Mouse (Mus musculus): ENCODE data around the gene Kctd5. TPM values are rescaled to one million over a fixed set of nuclear protein-coding genes. Genes with fewer than 3 reads are reported as not detected.
A peak's percentile ranks its signal among the peaks of the same experiment; 100 is the strongest.
"Not testable (repeated sequence)": the region's sequence is repeated elsewhere in the genome, so short reads cannot be mapped to it uniquely, and the experiment has no call there.

Gene Kctd5
- polyA plus RNA-seq (2016; fragmentation: Nextera tagmentation; extraction: Ambion mirVana), result 94.2 and 97.0 TPM in 2 replicates

- ATAC-seq (ENCODE audit: low FRiP score), result peak; percentile 97
- H3K27ac ChIP-seq, result peak within 1 kb of the TSS; percentile 84
- H3K9me3 ChIP-seq (replicated peaks), result no peaks in the 10 kb centered on the region
- peak within 1 kb of the TSS; percentile 65 for H3K4me2 ChIP-seq (replicated peaks)
- H3K36me3 ChIP-seq, result peaks cover 14% of the 10 kb centered on the region
- WGBS, result under 1% methylated on average over 61 of the region's 62 CpGs
- H3K4me3 ChIP-seq, result peak within 1 kb of the TSS; percentile 96
- peaks cover 14% of the 10 kb centered on the region for H3K4me1 ChIP-seq
- no peaks in the 10 kb centered on the region for H3K27me3 ChIP-seq
- peak within 1 kb of the TSS; percentile 94 for H3K9ac ChIP-seq
Observed at GRCm38 (mm10) chr17:24072919-24073696, at the start of gene Kctd5. Kctd5 (minus strand) TSS chr17:24073485.

- no peak overlapping the region for H3K4me3 ChIP-seq
- no peak overlapping the region for H3K9ac ChIP-seq
- ATAC-seq (ENCODE audit: low FRiP score), result no peak
- no peak overlapping the region for H3K27ac ChIP-seq
- H3K9me3 ChIP-seq (replicated peaks), result no peaks in the 10 kb centered on the region
- no peaks in the 10 kb centered on the region for H3K4me1 ChIP-seq
- H3K27me3 ChIP-seq, result no peaks in the 10 kb centered on the region
- no peak overlapping the region for H3K4me2 ChIP-seq (replicated peaks)
- WGBS, result 90% methylated on average over 3 of the region's 3 CpGs
- H3K36me3 ChIP-seq, result no peaks in the 10 kb centered on the region
Observed at GRCm38 (mm10) chr17:24119446-24119845, 46.2 kb upstream of the Kctd5 start.

- Histone ChIP-seq H3K9me3 (replicated peaks) (no peaks in the 10 kb centered on the region), H3K27me3 (no peaks in the 10 kb centered on the region)
- 92% methylated on average over 4 of the region's 4 CpGs for WGBS
Observed at GRCm38 (mm10) chr17:24113031-24113430, 39.7 kb upstream of the Kctd5 start.

GRCm38 (mm10) chr17:24111256-24111655 is 38.0 kb upstream of the Kctd5 start:
- Histone ChIP-seq H3K9me3 (replicated peaks) (no peaks in the 10 kb centered on the region), H3K27ac (no peak overlapping the region), H3K9ac (no peak overlapping the region), H3K36me3 (peaks cover 19% of the 10 kb centered on the region), H3K4me1 (no peaks in the 10 kb centered on the region), H3K4me3 (no peak overlapping the region), H3K4me2 (replicated peaks) (no peak overlapping the region), H3K27me3 (no peaks in the 10 kb centered on the region)
- ATAC-seq (ENCODE audit: low FRiP score), result no peak
- WGBS, result 96% methylated on average over 1 of the region's 1 CpGs

More at GRCm38 (mm10) chr17:24113031-24113430, 39.7 kb upstream of the Kctd5 start:
- peaks cover 19% of the 10 kb centered on the region for H3K36me3 ChIP-seq
- no peak overlapping the region for H3K4me2 ChIP-seq (replicated peaks)
- no peak for ATAC-seq (ENCODE audit: low FRiP score)
- no peaks in the 10 kb centered on the region for H3K4me1 ChIP-seq
- H3K9ac ChIP-seq, result no peak overlapping the region
- no peak overlapping the region for H3K27ac ChIP-seq
- H3K4me3 ChIP-seq, result no peak overlapping the region

- Histone ChIP-seq H3K9me3 (replicated peaks) (no peaks in the 10 kb centered on the region), H3K27me3 (no peaks in the 10 kb centered on the region), H3K9ac (no peak overlapping the region), H3K36me3 (peaks cover 28% of the 10 kb centered on the region), H3K27ac (no peak overlapping the region), H3K4me1 (no peaks in the 10 kb centered on the region), H3K4me3 (no peak overlapping the region), H3K4me2 (replicated peaks) (no peak overlapping the region)
- WGBS, result 87% methylated on average over 1 of the region's 1 CpGs
- ATAC-seq (ENCODE audit: low FRiP score), result no peak
Observed at GRCm38 (mm10) chr17:24108896-24109295, 35.6 kb upstream of the Kctd5 start.

GRCm38 (mm10) chr17:24105111-24105510 is 31.8 kb upstream of the Kctd5 start:
- no peak overlapping the region for H3K9ac ChIP-seq

GRCm38 (mm10) chr17:24098354-24098753 is 25.1 kb upstream of the Kctd5 start:
- Histone ChIP-seq H3K27me3 (no peaks in the 10 kb centered on the region), H3K4me2 (replicated peaks) (no peak overlapping the region), H3K9me3 (replicated peaks) (no peaks in the 10 kb centered on the region), H3K9ac (no peak overlapping the region), H3K27ac (no peak overlapping the region), H3K4me3 (no peak overlapping the region), H3K36me3 (peaks cover 47% of the 10 kb centered on the region), H3K4me1 (no peaks in the 10 kb centered on the region)
- ATAC-seq (ENCODE audit: low FRiP score), result no peak
- WGBS, result 95% methylated on average over 4 of the region's 4 CpGs

More at GRCm38 (mm10) chr17:24105111-24105510, 31.8 kb upstream of the Kctd5 start:
- H3K4me3 ChIP-seq, result no peak overlapping the region
- peaks cover 42% of the 10 kb centered on the region for H3K36me3 ChIP-seq
- H3K4me2 ChIP-seq (replicated peaks), result no peak overlapping the region
- H3K9me3 ChIP-seq (replicated peaks), result no peaks in the 10 kb centered on the region
- no peaks in the 10 kb centered on the region for H3K4me1 ChIP-seq
- H3K27ac ChIP-seq, result no peak overlapping the region
- no peak for ATAC-seq (ENCODE audit: low FRiP score)
- WGBS, result 84% methylated on average over 2 of the region's 2 CpGs
- H3K27me3 ChIP-seq, result no peaks in the 10 kb centered on the region

- no peak overlapping the region for H3K4me3 ChIP-seq
- H3K4me2 ChIP-seq (replicated peaks), result no peak overlapping the region
- no peak for ATAC-seq (ENCODE audit: low FRiP score)
- no peaks in the 10 kb centered on the region for H3K27me3 ChIP-seq
- H3K36me3 ChIP-seq, result peaks cover 59% of the 10 kb centered on the region
- H3K27ac ChIP-seq, result no peak overlapping the region
- H3K9me3 ChIP-seq (replicated peaks), result no peaks in the 10 kb centered on the region
- no peaks in the 10 kb centered on the region for H3K4me1 ChIP-seq
- H3K9ac ChIP-seq, result no peak overlapping the region
- 97% methylated on average over 1 of the region's 1 CpGs for WGBS
Observed at GRCm38 (mm10) chr17:24090575-24090974, 17.3 kb upstream of the Kctd5 start.

- not testable (repeated sequence) for H3K4me2 ChIP-seq (replicated peaks); ATAC-seq (ENCODE audit: low FRiP score); H3K4me1 ChIP-seq; H3K27ac ChIP-seq; H3K9me3 ChIP-seq (replicated peaks); H3K27me3 ChIP-seq; H3K4me3 ChIP-seq; H3K9ac ChIP-seq
- peaks cover 55% of the 10 kb centered on the region for H3K36me3 ChIP-seq
- WGBS, result 91% methylated on average over 3 of the region's 4 CpGs
Observed at GRCm38 (mm10) chr17:24086399-24086798, 13.1 kb upstream of the Kctd5 start.

- 65% methylated on average over 1 of the region's 1 CpGs for WGBS
- Histone ChIP-seq H3K4me3 (no peak overlapping the region), H3K27me3 (no peaks in the 10 kb centered on the region), H3K27ac (no peak overlapping the region), H3K4me1 (no peaks in the 10 kb centered on the region), H3K9ac (no peak overlapping the region), H3K36me3 (peaks cover 50% of the 10 kb centered on the region), H3K4me2 (replicated peaks) (no peak overlapping the region), H3K9me3 (replicated peaks) (no peaks in the 10 kb centered on the region)
- no peak for ATAC-seq (ENCODE audit: low FRiP score)
Observed at GRCm38 (mm10) chr17:24084593-24084992, 11.3 kb upstream of the Kctd5 start.

- H3K9me3 ChIP-seq (replicated peaks), result no peaks in the 10 kb centered on the region
- ATAC-seq (ENCODE audit: low FRiP score), result no peak
- no peak overlapping the region for H3K4me3 ChIP-seq
- no peak overlapping the region for H3K9ac ChIP-seq
- no peak overlapping the region for H3K27ac ChIP-seq
- H3K27me3 ChIP-seq, result no peaks in the 10 kb centered on the region
- peaks cover 31% of the 10 kb centered on the region for H3K36me3 ChIP-seq
- peaks cover 4% of the 10 kb centered on the region for H3K4me1 ChIP-seq
- WGBS, result 89% methylated on average over 2 of the region's 2 CpGs
- no peak overlapping the region for H3K4me2 ChIP-seq (replicated peaks)
Observed at GRCm38 (mm10) chr17:24077101-24077500, 3.8 kb upstream of the Kctd5 start.

GRCm38 (mm10) chr17:24069531-24069930 is 3.8 kb downstream of the Kctd5 start:
- H3K4me3 ChIP-seq, result no peak overlapping the region
- H3K9me3 ChIP-seq (replicated peaks), result no peaks in the 10 kb centered on the region
- no peaks in the 10 kb centered on the region for H3K27me3 ChIP-seq
- H3K4me1 ChIP-seq, result peaks cover 14% of the 10 kb centered on the region
- no peak overlapping the region for H3K4me2 ChIP-seq (replicated peaks)
- H3K36me3 ChIP-seq, result peaks cover 8% of the 10 kb centered on the region; the same call in 1 of the 2 replicates
- WGBS, result 94% methylated on average over 3 of the region's 3 CpGs
- H3K27ac ChIP-seq, result no peak overlapping the region
- no peak overlapping the region for H3K9ac ChIP-seq
- no peak for ATAC-seq (ENCODE audit: low FRiP score)

GRCm38 (mm10) chr17:24068271-24068670 is 5.0 kb downstream of the Kctd5 start:
- peaks cover 11% of the 10 kb centered on the region; the same call in 1 of the 2 replicates for H3K36me3 ChIP-seq
- ATAC-seq (ENCODE audit: low FRiP score), result no peak
- H3K9ac ChIP-seq, result no peak overlapping the region

More at GRCm38 (mm10) chr17:24068271-24068670, 5.0 kb downstream of the Kctd5 start:
- Histone ChIP-seq H3K27me3 (no peaks in the 10 kb centered on the region), H3K27ac (no peak overlapping the region), H3K4me2 (replicated peaks) (no peak overlapping the region), H3K9me3 (replicated peaks) (no peaks in the 10 kb centered on the region), H3K4me3 (no peak overlapping the region), H3K4me1 (peaks cover 14% of the 10 kb centered on the region)
- WGBS, result 90% methylated on average over 5 of the region's 5 CpGs
